Mouse (Mus musculus): Measurements from ENCODE around the gene Spindoc. TPM values are rescaled to one million over a fixed set of nuclear protein-coding genes. Genes with fewer than 3 reads are reported as not detected.
A peak's percentile ranks its signal among the peaks of the same experiment; 100 is the strongest.

Spindoc gene
- total and polyA plus RNA-seq, 2 experiments from 2014 or later, result 19.0 to 37.1 TPM

DNA sequence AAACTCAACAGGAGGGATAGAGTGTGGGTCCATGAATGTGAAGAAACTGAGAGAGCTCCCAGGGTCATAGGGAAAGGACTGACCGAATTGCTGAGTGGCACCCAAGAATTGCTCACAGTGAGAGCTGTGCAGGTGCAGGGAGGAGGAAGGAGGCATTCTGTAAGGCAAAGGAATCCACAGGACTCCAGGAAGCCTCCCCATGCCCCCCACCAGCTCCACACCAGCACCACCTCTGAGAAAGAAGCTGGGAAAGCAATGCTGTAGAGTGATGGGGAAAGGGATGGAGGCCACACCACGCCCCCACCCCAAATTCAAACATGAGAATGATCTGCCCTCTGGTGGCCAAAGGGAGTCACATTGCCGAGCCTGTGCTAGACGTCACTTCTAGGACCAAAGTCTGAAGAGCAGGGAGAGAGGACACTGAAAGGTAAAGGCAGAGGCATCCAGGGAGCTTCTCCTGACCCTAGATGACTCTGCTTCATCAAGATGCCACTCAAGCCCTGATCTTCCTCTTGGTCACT, 37.5 kb downstream of the Spindoc start:
- ATAC-seq, result no peak
- no peak overlapping the region for H3K9ac ChIP-seq (replicated peaks; ENCODE audit: low read length)
- H3K27me3 ChIP-seq (ENCODE audit: insufficient read depth, low read length), result no peaks in the 10 kb centered on the region
- peak; percentile 91 for DNase-seq (ENCODE audit: low spot score)
- no peak overlapping the region for H3K4me2 ChIP-seq (ENCODE audit: low read depth, low read length)
- peak; percentile 93 for TF ChIP-seq CTCF (IDR thresholded peaks at IDR 0.05; ENCODE audit: low read depth)
- WGBS, result 21% methylated on average over 4 of the region's 4 CpGs
- H3K27ac ChIP-seq, result no peak overlapping the region
- H3K4me1 ChIP-seq (ENCODE audit: insufficient read depth, low read length), result no peaks in the 10 kb centered on the region
- H3K9me3 ChIP-seq (ENCODE audit: low read length), result no peaks in the 10 kb centered on the region
- H3K4me3 ChIP-seq (ENCODE audit: low read length), result no peak overlapping the region
- H3K36me3 ChIP-seq (ENCODE audit: insufficient read depth, low read length), result no peaks in the 10 kb centered on the region

DNA sequence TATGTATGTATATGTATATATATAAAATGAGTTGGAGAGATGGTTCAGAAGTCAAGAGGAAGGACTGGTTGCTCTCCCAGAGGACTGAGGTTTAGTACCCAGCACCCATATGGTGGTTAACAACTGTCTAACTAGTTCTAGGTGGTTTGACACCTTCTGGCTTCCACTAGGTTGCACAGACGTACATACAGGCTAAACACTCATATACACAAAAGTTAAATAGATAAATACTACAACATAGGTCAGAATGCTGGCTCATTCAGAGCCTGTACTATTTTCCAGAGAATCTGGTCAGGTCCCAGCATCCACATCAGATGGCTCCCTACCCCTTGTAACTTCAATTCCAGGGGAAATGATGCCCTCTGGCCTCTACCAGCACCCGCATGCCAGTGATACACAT, 40.1 kb downstream of the Spindoc start:
- Histone ChIP-seq H3K27me3 (ENCODE audit: insufficient read depth, low read length) (no peaks in the 10 kb centered on the region), H3K9ac (replicated peaks; ENCODE audit: low read length) (no peak overlapping the region), H3K9me3 (ENCODE audit: low read length) (no peaks in the 10 kb centered on the region), H3K4me2 (ENCODE audit: low read depth, low read length) (no peak overlapping the region), H3K27ac (no peak overlapping the region), H3K36me3 (ENCODE audit: insufficient read depth, low read length) (no peaks in the 10 kb centered on the region), H3K4me3 (ENCODE audit: low read length) (no peak overlapping the region), H3K4me1 (ENCODE audit: insufficient read depth, low read length) (peaks cover 19% of the 10 kb centered on the region)
- DNase-seq (ENCODE audit: low spot score) (no peak), ATAC-seq (no peak)
- 69% methylated on average over 2 of the region's 2 CpGs for WGBS
- no peak for TF ChIP-seq CTCF (IDR thresholded peaks at IDR 0.05; ENCODE audit: low read depth)

DNA sequence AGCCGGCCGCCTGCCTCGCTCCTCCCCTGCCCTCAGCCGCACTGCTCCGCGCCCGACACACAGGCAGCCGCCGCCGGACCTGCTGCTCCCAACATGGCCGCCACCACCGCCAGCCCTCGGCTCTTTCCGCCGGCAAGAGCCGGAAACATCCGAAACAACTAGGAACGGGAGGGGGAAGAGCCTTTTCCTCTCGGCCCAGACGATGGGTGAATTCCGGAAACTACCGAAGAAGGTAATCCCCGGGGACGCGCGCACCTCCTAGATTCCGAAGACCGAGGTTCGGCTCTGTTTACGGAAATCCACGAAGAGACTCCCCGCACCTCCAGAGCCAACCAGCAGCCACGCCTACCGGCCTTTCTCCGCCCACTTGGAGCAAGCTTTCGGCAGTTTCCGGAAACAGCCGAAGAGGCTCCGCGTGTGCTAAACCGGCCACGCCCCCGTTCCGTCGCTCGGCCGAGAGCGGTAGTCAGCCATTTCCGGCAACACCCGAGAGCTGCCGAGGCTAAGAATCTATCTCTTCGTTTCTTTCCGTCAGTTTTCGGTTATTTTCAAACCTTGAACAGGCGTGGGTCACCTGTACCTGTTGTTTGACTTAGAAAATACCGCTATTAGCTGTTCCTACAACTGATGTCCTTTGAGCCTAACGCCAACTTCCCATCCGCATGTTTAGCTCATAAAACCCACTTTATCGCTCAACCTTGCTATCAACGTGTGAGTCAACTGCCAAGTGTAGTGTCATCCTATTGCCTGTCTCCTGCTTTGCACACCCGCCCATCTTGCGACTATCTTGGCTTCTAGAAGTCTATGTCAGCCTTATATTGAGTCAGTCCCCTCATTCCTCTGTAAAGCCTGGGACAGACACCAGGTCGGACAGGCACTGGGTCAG, 41.0 kb downstream of the Spindoc start, which contains the start of gene Mark2:
Gene Mark2, minus strand, starts transcription at position 349 of the 886 bp plus-strand sequence.
- TF ChIP-seq CTCF (IDR thresholded peaks at IDR 0.05; ENCODE audit: low read depth), result no peak
- Histone ChIP-seq H3K9ac (replicated peaks; ENCODE audit: low read length) (peak within 1 kb of the TSS; percentile 98), H3K4me3 (ENCODE audit: low read length) (peak within 1 kb of the TSS; percentile 96), H3K4me2 (ENCODE audit: low read depth, low read length) (peak within 1 kb of the TSS; percentile 97), H3K27me3 (ENCODE audit: insufficient read depth, low read length) (no peaks in the 10 kb centered on the region), H3K4me1 (ENCODE audit: insufficient read depth, low read length) (peaks cover 22% of the 10 kb centered on the region), H3K36me3 (ENCODE audit: insufficient read depth, low read length) (no peaks in the 10 kb centered on the region), H3K27ac (peak within 1 kb of the TSS; percentile 86), H3K9me3 (ENCODE audit: low read length) (no peaks in the 10 kb centered on the region)
- peak; percentile 95 for ATAC-seq
- DNase-seq (ENCODE audit: low spot score), result peak; percentile 100
- WGBS, result 2% methylated on average over 62 of the region's 63 CpGs

DNA sequence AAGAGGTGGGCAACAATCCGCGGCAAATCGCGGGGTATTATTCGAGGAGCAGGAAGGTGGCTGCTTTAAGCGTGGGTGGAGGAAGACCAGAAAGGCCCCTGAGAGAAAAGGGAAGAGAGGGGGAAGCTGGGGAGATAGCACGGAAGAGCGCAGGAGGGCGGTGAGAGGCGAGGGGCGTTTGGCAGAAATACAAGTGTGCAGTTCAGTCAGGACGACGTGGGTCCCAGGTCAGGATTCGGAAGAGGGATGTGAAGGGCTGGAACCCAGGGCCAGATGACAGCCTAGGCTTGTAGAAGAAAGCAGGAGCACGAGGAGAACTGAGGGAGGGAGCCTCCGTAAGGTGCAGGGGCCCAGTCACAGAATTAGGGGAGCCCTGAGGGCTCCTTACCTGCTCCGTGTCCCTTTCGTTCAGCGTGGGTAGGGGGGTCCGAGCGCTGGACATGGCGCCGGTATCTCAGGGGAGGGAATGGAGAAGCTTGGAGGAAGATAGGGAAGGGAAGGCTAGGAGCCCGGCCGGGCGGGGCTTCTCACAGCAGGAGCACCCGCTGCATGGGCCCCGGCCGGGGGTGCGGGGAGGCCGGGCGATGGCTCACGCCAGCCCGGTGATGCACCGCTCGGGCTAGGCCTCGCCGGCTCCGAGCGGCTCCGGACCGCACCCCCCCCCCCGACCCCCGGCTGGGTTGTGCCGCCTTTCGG, 41.9 kb downstream of the Spindoc start:
- WGBS, result 1% methylated on average over 28 of the region's 46 CpGs
- H3K4me1 ChIP-seq (ENCODE audit: insufficient read depth, low read length), result peaks cover 26% of the 10 kb centered on the region
- H3K9me3 ChIP-seq (ENCODE audit: low read length), result no peaks in the 10 kb centered on the region
- H3K27ac ChIP-seq, result peak overlapping the region; percentile 86
- peak overlapping the region; percentile 97 for H3K4me2 ChIP-seq (ENCODE audit: low read depth, low read length)
- no peak for TF ChIP-seq CTCF (IDR thresholded peaks at IDR 0.05; ENCODE audit: low read depth)
- H3K36me3 ChIP-seq (ENCODE audit: insufficient read depth, low read length), result no peaks in the 10 kb centered on the region
- H3K27me3 ChIP-seq (ENCODE audit: insufficient read depth, low read length), result no peaks in the 10 kb centered on the region
- peak; percentile 75 for ATAC-seq
- peak overlapping the region; percentile 96 for H3K4me3 ChIP-seq (ENCODE audit: low read length)
- H3K9ac ChIP-seq (replicated peaks; ENCODE audit: low read length), result peak overlapping the region; percentile 98
- no peak for DNase-seq (ENCODE audit: low spot score)

DNA sequence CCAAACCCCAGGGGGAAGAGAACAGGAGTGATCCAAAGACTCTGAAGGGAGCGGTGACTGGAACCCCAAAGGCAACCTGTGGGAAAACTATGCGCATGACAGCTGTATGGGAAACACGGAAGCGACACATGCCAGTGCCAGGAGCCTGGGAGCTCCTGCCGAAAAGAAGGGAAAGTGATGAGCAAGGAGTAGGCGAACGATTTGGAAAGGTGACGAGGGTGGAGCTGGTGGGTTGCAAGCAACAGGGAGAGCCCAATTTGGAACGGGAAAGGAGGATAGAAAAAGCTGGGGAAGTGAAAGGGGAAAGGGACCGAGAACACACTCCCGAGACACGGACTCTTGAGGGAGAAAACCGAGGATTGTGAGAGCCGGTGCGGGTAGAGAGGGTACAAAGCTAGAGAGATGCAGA, 42.4 kb downstream of the Spindoc start:
- peak overlapping the region; percentile 86; the same call in 1 of the 2 replicates for H3K27ac ChIP-seq
- WGBS, result 1% methylated on average over 15 of the region's 15 CpGs
- no peaks in the 10 kb centered on the region for H3K36me3 ChIP-seq (ENCODE audit: insufficient read depth, low read length)
- H3K9me3 ChIP-seq (ENCODE audit: low read length), result no peaks in the 10 kb centered on the region
- H3K4me2 ChIP-seq (ENCODE audit: low read depth, low read length), result peak overlapping the region; percentile 97
- DNase-seq (ENCODE audit: low spot score) (peak; percentile 44), ATAC-seq (no peak)
- TF ChIP-seq CTCF (IDR thresholded peaks at IDR 0.05; ENCODE audit: low read depth), result no peak
- peaks cover 26% of the 10 kb centered on the region for H3K4me1 ChIP-seq (ENCODE audit: insufficient read depth, low read length)
- peak overlapping the region; percentile 98 for H3K9ac ChIP-seq (replicated peaks; ENCODE audit: low read length)
- H3K4me3 ChIP-seq (ENCODE audit: low read length), result peak overlapping the region; percentile 96
- no peaks in the 10 kb centered on the region for H3K27me3 ChIP-seq (ENCODE audit: insufficient read depth, low read length)

DNA sequence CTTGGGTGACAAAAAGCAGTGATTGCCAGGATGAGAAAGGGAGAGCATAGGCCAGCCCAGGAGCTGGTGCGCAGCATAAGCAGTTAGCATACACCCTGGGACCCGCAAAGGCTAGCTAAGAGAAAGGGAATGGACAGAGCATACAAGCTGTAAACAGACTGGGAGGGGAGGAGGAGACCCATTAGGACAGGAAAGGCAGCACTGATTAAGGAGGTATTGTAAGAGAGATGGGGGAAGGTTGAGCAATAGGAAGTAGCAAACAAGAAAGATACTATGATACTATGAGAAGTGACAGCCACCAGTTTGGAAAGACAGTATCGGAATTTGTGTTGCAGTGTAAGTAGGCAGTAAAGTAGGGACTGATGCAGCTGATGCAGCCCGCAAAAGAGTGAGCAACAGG, 42.9 kb downstream of the Spindoc start:
- peak overlapping the region; percentile 96 for H3K4me3 ChIP-seq (ENCODE audit: low read length)
- DNase-seq (ENCODE audit: low spot score) (no peak), ATAC-seq (no peak)
- no peak overlapping the region for H3K27ac ChIP-seq
- H3K4me2 ChIP-seq (ENCODE audit: low read depth, low read length), result peak overlapping the region; percentile 97
- H3K9me3 ChIP-seq (ENCODE audit: low read length), result no peaks in the 10 kb centered on the region
- WGBS, result 45% methylated on average over 4 of the region's 4 CpGs
- peak overlapping the region; percentile 98 for H3K9ac ChIP-seq (replicated peaks; ENCODE audit: low read length)
- H3K4me1 ChIP-seq (ENCODE audit: insufficient read depth, low read length), result peaks cover 26% of the 10 kb centered on the region
- H3K27me3 ChIP-seq (ENCODE audit: insufficient read depth, low read length), result no peaks in the 10 kb centered on the region
- TF ChIP-seq CTCF (IDR thresholded peaks at IDR 0.05; ENCODE audit: low read depth), result no peak
- no peaks in the 10 kb centered on the region for H3K36me3 ChIP-seq (ENCODE audit: insufficient read depth, low read length)
